Mouse (Mus musculus): ENCODE data around the gene Lrrc71.

Gene Lrrc71

GRCm38 (mm10) chr3:87763683-87764289 is 15.4 kb upstream of the Lrrc71 start:
- DNase-seq (ENCODE audit: low read depth, low spot score): peak; percentile 93

DNA sequence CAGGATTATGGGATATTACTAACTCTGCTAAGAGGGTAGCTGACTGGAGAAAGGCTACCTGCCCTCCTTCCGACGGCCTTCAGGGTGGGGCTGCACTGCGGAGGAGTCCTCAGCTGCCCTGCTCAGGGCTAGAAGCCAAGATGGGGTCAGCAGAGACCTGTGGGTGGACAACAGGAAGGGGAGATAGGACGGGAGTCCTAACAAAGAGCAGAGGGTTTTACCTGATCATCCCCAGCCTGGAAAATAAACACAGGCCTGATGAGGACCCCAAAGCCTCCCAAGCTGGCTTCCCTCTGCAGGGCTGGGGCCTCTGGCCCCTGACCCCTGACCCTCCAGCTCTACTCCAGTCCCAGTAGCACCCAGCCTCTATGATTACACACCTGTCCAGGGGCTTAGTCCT is 14.8 kb upstream of the Lrrc71 start:
- DNase-seq (ENCODE audit: low read depth, low spot score): no peak

DNA sequence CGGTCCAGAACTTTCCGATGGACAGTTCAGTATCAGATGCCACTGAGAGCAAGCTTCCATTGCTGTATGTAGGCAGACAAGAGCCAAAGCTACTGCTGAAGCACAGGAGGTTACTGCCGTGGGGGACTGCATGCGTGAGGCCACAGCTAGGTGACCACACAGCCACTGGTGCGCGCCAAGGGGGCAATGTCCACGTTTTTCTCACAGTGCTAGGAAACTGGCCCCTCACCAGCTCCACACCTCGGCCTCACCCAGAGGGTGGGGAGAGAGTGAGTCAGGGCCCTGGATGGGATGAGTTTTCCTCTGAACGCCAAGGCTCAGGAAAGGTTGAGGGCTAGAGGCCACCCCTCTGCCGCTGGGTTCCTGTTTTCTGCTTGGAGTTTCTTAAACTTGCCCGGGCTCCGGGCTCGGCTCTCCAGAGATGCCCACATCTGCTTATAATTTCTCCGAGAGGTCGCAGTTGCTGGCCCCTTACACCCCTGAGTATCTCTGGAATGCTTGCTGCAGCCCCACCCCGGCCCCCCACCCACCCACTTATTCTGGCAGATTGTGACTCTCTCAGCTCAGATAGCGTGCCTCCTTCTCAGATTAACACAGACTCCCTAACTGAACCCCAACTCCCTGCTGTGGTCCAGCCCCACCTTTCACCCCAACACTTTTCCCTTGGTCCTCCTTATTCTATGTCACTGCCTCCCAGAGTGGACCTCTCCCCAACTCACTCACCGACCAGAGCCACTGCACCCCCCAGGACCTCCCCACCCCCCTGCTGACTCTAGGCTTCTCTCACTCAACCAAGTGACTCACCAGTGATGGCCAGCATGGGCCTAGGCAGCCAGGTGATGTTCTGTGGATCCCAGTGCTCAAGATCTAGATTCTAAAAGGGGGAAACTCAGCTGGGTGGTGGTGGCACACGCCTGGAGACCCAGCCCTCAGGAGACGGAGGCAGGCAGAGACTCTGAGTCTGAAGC is 13.3 kb upstream of the Lrrc71 start:
- peak; percentile 83 for DNase-seq (ENCODE audit: low read depth, low spot score)

- peak; percentile 80 for DNase-seq (ENCODE audit: low read depth, low spot score)
These were observed 10.2 kb upstream of the Lrrc71 start for GRCm38 (mm10) chr3:87758641-87759040.

GRCm38 (mm10) chr3:87756488-87756887 is 8.1 kb upstream of the Lrrc71 start:
- no peak for DNase-seq (ENCODE audit: low read depth, low spot score)

DNA sequence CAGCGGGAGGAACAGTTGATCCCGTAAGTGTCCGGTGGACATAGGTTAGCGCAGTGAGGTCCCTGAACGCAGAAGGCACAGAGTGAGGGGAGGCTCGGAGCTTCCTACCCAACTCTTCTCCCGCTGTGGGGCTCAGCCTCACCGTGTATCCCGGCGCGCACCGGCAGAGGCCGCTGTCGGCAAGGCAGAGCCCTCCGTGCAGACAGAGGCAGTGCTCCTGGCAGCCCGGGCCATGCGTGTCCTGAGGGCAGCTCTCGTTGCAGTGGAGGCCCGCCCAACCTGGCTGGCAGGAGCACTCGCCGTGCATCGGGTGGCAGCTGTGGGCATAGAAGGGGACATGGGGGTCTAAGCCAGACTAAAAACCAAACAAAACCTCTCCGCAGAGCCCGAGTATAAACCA is 7.5 kb upstream of the Lrrc71 start:
- DNase-seq (ENCODE audit: low read depth, low spot score): peak; percentile 51

DNA sequence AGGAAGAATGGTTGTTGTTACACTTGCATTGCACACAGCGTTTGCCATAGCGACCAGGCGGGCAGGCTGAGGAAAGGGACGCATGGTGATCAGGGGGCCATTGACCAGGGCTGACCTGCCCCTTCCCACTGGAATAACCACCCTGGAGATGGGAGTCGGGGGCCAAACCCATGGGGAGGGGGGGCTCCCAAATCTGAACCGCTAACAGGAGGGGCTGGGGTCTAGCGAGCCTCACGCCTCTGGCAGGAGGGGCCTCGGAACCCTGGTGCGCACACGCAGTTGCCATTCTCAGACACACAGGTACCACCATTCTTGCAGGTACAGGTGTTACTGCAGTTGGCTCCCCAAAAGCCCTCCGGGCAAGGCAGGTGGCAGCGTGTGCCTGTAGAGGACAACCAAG is 5.4 kb upstream of the Lrrc71 start:
- DNase-seq (ENCODE audit: low read depth, low spot score): no peak

DNA sequence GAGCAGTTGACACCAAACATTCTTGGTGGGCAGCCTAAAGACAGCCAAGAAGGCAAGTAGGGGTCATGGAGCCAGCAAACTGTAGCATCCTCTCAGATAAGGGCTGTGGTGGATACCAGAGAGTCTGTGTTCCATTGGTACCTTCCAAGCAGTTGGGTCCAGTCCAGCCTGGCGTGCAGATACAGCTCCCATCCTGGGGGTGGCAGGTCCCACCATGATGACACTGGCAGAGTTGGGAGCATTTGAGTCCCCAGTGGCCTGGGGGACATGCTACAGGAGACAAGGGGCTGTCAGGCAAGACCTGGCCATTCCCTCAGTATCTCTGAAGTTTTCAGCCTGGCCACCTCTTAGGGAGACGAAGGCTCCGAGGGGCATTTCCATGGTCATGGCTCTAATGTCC is 4.1 kb upstream of the Lrrc71 start:
- no peak for DNase-seq (ENCODE audit: low read depth, low spot score)

GRCm38 (mm10) chr3:87749977-87750376 is 1.6 kb upstream of the Lrrc71 start:
- DNase-seq (ENCODE audit: low read depth, low spot score): no peak

DNA sequence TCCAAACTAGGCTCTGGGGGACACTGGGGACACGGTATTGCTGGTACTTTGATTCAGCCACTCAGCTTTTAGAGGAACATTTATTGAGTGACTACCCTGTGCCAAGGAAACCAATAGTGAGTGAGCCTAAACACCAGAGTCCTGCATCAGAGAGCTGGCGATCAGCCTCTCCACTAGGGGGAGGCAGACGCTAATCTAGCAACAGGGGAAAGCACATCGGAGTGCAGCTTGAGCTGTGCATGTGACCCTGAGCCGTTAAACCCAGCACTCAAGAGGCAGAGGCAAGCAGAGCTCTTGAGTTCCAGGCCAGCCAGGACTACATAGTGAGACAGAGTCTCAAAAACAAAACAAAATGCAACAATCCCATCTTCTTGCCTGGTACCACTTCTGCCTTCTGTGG is 611 bp upstream of the Lrrc71 start:
- DNase-seq (ENCODE audit: low read depth, low spot score): peak; percentile 87

DNA sequence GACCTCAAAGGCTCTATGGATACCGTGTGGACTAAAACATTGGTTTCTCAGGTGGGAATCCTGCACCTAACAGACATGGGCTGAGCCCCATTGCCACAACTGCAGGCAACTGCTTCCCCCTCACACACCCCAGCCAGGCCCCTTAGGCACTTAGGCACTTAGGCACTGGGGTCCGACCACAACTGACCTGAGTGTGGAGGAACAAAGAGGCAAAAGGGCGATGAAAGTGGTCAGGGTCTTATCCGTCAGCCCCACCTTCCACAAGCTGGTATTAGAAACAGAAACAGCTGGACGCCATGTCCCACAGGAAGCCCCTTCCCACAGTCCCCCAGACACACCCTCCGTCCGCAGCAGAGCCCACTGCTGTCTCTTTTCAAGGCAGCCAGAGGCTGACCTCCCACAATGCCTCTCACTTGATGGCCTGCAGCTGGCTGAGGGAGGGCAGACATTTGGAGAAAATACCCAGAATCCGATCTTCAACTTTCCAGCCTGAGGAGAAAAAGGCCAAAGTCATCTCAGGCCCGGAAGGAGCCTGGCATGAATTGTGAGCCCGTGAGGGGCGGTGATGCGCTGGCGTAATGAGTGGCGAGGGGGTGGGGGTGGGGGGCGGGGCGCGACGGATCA is 3.3 kb downstream of the Lrrc71 start:
- DNase-seq (ENCODE audit: low read depth, low spot score): no peak

DNA sequence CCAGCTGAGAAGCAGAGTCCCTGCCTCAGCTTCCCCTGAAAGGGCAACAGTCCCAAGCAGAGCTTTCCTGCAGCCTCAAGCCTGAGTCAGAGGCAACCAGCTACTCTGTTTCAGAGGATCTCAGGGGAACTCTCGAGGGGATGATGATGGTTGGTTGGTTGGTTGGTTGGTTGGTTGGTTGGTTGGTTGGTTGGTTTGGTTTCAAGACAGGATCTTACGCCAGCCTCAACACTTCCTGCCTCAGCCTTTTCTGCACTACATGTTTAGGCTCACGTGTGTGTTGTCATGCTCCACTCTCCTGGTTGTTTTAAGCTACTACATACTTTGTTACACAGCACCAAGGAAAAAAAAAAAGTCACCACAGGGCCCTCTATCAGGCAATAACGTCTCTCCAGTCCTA is 4.5 kb downstream of the Lrrc71 start:
- no peak for DNase-seq (ENCODE audit: low read depth, low spot score)

GRCm38 (mm10) chr3:87742735-87743134 is 5.7 kb downstream of the Lrrc71 start:
- DNase-seq (ENCODE audit: low read depth, low spot score): no peak

DNA sequence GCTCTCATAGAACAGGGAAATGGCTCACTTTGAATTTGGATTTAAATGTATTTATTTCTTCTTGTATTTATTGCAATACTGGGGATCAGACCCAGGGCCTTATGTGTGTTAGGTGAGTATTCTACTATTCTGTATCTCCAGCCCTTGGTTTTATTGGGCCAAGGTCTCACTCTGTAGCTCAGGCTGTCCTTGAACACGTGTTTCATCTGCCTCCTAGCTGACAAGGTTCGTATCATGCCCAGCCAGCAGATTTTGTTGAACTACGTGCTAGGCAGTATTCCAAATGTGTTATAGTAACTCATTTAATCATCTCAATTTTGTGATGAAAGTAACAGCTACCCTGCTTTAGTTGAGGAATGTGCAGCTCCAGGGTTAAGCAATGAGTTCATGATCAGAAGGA is 6.4 kb downstream of the Lrrc71 start:
- no peak for DNase-seq (ENCODE audit: low read depth, low spot score)

DNA sequence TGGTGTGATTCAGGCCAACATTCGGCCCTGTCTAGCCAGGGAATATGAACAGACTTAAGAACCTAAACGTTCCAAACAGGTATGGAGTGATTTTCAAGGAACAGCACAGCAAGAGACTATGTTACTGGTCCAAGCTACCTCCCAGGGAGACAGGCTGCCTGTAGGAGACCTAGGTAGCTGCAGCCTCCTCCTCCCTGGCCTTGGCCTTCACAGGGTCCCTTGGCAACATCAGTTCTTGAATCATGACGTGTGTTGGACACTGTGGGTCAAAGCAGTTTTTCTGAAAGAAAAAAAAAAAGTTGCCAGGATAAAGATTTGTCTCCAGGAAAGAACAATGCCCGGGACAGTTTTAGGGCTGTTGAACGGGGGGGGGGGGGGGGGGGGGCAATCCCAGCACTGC is 9.5 kb downstream of the Lrrc71 start:
- DNase-seq (ENCODE audit: low read depth, low spot score): no peak

- DNase-seq (ENCODE audit: low read depth, low spot score): no peak
These were observed 13.1 kb downstream of the Lrrc71 start for GRCm38 (mm10) chr3:87735335-87735734.

DNA sequence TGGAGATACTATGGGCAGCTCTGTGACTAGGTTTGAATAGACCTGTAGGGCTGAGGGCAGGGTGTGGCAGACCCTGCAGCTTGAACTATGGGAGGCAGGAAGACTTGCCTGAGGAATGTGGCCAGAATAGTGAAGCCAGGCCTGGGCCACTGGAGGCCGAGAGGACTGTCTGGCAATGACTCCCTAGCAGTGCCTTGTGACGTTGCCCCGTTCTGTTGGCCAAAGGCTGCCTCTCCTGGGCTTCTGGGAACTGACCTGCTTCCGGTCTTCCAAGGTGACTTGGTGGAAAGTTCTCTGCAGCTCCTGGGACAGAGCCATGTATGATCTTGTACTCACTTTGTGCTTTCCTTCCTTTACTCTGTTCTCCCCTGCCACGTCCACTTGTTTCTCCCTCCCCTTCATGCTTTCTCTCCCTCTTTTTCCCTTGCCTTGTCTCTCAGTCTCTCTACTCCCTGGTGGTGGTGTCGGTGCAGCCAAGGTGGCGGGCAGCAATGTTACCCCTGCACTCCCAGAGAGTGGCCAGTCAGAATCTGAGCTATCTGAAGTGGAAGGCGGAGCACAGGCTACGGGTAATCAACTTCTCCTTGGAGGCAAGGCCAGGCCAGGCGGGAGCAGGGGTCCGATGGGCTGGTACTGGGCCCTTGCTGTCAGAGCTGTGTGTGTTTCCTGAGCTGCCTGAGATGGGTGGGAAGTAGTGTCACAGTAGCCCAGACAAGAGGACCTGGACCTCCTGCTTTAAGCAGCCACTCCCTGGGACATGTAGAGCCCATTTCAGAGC is 14.3 kb downstream of the Lrrc71 start:
- DNase-seq (ENCODE audit: low read depth, low spot score): no peak

DNA sequence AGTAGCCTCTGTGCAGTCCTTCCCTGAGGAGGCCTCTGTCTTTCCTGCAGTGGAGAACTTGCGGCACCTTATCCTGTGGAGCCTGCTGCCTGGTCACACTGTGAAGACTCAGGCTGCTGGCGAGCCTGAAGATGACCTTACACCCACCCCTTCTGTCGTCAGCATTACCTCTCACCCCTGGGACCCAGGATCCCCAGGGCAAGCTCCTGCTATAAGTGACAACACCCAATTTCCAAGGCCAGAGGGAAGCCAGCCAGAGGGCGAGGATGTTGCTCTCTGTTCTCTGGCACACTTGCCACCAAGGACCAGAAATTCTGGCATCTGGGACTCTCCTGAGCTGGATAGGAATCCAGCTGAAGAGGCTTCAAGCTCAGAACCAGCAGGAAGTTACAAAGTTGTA is 15.3 kb downstream of the Lrrc71 start:
- DNase-seq (ENCODE audit: low read depth, low spot score): no peak

- no peak for DNase-seq (ENCODE audit: low read depth, low spot score)
These were observed 19.7 kb downstream of the Lrrc71 start for GRCm38 (mm10) chr3:87728696-87729095.

- DNase-seq (ENCODE audit: low read depth, low spot score): no peak
These were observed 22.2 kb downstream of the Lrrc71 start for GRCm38 (mm10) chr3:87726191-87726590.

DNA sequence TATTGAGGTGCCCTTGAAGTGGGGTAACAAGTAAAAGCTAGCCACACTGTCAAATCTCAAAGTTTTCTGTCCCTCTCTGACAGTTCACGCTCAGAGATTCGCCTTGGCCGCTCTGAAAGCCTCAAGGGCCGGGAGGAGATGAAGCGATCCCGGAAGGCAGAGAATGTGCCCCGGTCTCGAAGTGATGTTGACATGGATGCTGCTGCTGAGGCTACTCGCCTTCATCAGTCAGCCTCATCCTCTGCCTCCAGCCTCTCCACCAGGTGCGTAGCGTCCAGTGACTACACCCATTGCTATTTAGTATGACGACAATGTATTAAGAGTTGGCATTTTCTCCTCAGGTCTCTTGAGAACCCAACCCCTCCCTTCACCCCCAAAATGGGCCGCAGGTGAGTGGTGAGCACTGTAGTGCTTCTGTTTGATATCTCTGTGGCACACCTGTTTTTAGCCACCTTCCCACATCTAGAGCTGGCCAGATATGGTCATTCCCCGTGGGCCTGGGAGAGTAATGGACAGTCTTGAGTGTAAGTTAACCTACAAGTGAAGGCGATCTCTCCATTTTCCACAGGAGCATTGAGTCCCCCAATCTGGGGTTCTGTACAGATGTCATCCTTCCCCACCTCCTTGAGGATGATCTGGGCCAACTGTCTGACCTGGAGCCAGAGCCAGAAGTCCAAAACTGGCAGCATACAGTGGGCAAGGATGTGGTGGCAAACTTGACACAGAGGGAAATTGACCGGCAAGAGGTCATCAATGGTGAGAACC is 22.8 kb downstream of the Lrrc71 start:
- DNase-seq (ENCODE audit: low read depth, low spot score): no peak
